Mouse (Mus musculus) mouse embryonic stem cell (cell line): ENCODE results near the gene Dennd4a.

Experiments
- in situ Hi-C, 2 experiments: fragments of 300-500 bp; cut with MboI; formaldehyde crosslinking; loops; 1 replicate in 1 of 2; 3 replicates in 1 of 2; pipeline ENCODE4 v1.14.3; 2019 to 2020; ENCODE audit warnings: low sequenced_read_pairs in 2 of 2, low pct_unique_long_range_greater_than_20kb in 1 of 2, mixed read lengths in 1 of 2; ENCODE audit not compliant: unreplicated experiment in 1 of 2

Gene Dennd4a

DNA sequence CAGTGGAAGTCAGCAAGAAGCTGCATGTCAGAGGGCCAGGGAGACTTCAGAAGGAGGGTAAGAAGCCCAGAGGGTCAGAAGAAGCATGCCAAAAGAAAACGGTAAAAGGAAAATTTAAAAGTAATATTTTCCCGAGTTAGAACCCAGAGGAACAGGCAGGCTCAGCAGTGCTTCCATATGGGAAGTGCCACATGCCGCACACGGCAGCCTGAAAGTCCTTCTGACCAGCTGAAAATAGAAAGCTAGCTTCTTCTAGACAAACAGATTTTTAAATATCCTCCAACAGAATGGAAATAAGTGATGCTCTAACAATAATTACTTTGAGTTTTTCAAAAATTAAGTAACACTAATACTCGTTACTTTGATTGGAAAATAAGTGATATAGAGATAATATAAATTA, 74.9 kb downstream of the Dennd4a start:
- in situ Hi-C loops = no loop called here

DNA sequence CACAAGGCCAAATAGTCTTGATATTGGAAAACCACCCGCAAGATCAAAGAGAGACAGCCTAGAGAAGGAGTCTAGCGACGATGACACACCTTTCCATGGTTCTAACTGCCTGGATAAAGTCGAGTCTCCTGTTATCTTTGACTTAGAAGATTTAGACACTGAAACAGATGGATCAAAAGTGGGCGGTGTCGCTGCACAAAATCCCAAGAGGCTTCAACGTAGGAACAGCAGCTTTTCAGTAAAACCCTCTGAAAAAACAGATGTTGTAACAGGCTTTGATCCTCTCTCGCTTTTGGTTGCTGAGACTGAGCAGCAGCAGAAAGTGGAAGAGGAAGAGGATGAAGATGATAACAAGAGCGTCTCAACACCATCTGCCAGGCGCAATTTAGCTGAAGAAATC, 85.5 kb downstream of the Dennd4a start:
- in situ Hi-C loops = no loop called here

DNA sequence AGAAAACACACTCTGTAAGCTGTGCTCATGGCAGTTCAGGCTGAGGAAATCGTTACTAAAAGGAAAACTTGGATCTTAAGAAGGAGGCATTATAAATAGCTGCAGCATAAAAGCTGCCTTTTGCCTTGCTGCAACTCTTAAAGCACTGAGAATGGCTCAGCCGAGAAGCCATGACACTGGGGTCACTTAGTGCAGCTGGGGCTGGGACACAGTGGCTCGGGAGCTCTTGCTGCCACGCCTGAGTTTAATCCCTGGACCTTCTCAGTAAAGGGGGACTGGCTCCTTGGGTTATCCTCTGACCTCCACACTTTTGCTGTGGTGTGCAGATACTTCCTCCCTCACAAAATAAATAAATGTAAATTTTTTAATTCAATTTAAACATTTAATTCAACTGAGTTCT, 91.7 kb downstream of the Dennd4a start:
- in situ Hi-C loops = no loop called here

DNA sequence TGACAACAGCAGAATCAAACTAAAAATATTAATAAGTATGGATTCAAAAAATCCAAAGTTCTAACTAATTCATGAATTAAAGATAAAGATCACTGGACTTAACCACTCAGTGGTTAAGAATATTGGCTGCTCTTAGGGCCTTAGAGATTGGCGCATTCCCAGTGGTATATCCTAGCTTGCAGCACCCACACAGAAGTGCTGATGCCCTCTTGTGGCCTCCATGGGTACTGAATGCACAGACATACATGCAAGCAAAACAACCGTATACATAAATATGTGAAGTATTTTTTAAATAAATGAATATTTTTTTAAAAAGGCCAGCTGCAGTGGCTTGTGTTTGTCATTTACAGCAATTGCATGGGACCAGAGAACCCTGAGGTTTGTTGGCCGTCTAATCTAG, 92.2 kb downstream of the Dennd4a start:
- in situ Hi-C loops = no loop called here

DNA sequence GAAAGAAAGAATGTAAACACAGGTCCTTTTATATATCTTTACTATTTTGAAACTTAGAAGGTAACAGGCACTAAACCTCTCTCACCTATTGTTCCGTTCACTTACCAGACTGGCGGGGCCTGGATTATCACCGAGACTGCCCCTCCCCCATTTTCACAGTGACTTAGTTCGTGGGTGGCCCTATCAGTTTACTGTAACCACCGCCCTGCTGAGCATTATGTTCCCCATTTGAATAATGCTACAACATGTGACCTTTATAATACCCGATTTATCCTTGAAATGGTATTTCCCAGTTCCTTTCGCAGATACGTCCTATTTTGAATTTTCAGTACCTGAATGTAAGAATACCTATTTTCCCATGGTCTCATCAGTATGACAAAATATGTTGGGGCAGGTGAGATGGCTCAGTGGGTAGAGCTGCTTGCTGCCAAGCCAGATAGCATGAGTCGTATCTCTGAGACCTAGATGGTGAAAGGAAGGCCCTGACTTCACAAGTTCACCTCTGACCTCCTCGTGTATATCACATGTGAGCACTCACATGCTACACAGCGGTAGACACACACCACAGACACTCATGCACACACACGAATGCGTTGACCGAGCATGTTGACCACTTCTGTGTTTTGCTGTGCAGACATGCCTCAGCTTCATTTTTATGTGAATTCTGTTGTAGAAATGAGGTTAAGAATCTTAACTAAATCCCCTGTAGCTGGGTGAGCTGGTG, 93.9 kb downstream of the Dennd4a start:
- in situ Hi-C loops = no loop called here

DNA sequence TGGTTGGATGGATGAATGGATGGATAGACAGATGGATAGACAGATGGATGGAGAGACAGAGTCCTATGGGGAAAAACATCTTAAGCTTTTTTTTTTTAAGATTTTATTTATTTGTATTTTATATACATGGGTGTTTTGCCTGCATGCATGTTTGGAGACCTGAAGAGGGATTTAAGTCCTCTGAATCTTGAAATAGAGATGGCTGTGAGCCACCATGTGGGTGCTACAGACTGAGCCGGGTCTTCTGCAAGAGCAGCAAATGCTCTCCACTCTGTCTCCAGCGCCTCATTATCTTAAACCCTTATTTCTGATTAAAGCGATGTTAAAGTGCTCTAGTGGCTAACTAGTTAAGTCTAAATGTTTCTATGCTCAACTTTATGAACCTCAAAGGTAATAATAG, 96.3 kb downstream of the Dennd4a start:
- in situ Hi-C loops = no loop called here

DNA sequence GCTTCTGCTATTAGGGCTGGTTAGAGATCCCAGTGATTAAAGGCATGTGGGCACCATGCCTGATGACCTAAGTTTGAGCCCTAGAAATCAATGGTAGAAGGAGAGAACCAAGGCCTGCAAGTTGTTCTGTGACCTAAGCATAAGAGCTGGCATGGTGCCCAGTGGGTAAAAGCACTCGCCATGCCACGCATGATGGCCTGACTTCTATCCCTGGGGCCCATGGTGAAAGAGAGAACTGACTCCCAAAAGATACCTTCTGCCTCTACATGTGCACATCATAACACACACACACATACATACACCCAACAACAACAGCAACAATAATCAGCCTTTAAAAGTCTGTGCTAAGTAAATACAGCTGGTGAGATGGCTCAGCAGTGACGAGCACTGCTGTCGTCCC, 102.3 kb downstream of the Dennd4a start:
- in situ Hi-C loops = no loop called here

DNA sequence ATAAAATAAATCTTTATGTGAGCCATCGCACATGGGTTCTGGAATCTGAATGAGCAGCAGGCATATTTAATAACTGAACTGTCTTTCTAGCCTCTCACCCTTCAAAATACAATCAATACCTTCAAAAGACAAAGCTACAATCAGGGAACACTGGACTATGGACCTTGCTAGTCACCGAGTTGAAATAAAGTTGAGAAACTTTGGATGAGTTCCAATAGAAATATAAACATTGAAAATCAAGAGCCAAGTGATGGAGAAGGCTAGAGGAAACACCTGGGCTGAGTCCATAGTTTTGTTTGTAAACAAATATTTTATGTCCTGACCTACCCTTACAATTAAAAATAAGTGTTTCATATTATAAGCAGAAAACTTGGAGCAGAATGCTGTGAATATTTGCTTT, 102.8 kb downstream of the Dennd4a start:
- in situ Hi-C loops = no loop called here

DNA sequence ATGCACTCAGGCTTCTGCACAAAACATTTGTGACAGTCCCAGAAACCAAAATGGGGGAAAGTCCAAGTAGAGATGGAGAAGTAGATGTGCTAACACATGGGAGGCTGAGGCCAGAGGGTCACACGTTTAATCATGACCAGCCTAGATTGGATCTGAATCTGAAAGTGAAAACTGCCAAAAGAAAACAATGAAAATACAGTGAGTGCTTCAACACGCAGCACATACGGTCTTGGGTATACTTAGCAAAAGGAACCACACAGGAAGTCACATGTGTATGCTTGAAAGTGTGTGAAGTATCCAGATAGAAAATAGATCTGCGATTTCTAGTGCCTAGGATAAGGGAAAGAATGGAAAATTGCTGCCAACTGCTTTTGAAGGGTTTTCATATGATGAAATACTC, 103.5 kb downstream of the Dennd4a start:
- in situ Hi-C loops = no loop called here

DNA sequence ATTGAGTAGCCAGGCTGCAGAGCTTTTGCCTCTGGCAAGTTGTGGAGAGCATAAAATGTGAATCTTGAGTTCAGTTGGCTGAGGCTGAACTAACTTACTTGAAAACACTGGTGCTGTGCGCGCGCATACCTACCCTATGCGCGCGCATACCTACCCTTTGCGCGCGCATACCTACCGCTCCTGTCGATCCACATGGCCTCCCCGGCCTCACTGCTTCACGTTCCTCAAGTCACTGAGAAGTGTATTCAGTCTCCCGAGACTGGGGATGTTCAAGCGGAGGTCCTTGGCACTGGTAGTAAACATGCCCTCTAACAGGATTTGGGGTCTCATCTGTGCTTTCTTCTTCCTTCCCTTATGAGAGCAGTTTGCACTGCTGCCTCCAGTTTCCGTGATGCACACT, 107.4 kb downstream of the Dennd4a start:
- in situ Hi-C loops = no loop called here

DNA sequence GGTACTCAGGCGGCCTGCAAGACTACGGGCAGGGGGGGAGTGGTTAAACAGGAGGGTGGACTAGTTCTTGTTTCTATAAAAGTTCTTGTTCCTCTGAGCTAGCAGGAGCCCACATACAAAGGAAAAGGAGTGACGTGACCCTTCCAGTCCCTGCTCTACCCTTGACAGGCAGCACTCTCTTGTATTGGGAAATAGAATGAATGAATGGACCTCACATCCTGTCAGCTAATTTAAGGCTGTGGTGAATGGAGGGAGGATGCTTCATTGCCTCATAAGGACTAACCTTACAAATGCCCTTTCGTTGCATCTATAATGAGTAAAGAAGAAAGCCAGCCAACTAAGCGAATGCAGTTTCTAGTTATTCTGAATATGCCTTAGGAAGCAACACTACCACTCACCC, 114.6 kb downstream of the Dennd4a start:
- in situ Hi-C loops = no loop called here

DNA sequence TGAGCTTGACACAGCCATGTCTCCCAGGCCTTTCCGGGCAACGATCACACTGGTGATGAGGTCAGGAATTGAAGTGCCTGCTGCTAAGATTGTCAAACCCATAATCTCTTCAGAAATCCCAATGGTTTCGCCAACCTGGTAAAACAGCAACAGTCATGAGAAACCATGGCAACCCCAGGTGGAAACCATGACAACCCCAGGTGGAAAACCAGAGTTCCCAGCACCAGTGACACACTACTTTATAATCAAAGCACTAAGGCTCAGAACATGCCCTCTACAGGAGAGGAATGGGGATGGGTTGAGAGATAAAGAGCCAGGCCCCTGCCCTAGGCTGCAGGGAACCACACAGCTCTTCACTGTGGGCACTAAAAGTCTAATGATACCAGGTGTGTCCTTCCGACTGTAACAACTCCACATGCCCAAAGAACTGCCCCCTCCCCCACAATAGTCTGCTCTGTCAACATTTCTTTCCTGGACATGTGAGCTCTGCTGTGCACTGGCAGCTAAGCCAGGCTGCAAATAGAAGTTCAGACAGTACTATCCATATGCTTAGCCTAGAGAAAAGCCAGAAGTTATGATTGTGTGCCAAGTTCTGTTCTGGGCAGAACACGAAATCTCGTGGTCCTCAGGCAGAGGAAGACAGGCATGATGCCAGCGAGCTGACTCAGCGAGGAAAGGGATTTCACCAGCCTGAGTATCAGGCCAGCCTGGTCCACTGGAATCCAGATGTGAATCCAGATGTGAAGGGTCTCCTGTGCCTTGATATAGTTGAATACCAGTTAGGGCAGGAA, 115.3 kb downstream of the Dennd4a start:
- in situ Hi-C loops = no loop called here

DNA sequence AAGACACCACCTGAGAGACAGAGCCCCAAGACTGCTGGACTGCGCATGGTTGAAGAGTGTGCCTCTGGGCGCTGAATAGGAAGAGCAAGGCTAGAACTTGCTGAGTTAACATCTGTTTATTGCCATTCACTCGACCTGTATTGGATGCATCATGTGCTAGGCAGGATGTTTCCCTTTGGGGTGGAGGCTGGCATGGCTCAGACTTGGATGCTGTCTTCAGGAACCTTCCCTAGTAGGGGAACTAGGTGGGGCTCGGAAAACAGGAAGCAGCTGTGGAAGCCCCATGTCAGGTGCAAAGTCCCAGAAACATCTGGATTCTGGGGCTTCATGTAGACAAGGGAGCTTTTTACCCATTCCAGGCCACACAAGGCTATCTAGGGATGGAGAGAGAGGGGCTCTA, 119.1 kb downstream of the Dennd4a start:
- in situ Hi-C loops = no loop called here

DNA sequence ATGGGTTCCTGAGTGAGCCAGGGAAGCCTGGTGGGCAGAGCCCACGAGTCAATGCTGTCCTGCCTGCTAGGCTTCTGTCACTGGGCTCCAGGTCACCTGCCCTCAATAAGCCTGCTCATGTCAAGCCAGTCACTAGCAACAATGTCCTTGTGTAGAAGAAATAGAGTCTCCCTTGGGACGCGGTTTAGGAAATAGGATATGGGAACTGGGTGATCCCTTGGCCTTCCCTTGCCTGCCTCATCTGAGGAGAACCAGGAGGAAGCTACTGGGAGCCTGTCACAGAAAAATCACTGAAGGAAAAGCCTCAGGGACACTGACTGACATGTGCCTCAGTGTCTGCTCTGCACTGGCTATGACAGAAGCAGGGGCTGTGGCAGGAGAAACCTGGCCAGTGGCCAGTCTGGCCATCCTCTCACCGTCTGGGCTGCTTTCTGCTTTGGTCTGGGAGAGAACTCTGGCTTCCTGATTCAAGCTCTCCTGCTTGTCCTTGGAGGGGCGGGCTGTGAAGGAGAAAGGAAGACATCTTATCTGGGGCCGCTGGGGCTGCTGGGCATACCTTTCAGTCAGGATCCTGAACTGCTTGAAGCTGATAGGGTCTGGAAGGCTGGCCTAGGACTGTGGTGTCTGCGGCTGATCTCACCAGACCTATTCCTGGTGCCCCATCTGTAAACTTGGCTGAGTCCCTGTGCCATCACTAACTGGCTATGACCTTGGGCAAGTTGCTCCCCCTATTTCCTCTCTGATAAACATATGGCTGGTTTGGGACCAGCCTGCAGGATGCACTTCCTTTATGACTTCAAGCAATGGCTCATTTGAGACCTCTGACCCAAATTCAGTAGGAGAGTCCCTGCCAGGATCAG, 120.8 kb downstream of the Dennd4a start:
- in situ Hi-C loops = no loop called here

DNA sequence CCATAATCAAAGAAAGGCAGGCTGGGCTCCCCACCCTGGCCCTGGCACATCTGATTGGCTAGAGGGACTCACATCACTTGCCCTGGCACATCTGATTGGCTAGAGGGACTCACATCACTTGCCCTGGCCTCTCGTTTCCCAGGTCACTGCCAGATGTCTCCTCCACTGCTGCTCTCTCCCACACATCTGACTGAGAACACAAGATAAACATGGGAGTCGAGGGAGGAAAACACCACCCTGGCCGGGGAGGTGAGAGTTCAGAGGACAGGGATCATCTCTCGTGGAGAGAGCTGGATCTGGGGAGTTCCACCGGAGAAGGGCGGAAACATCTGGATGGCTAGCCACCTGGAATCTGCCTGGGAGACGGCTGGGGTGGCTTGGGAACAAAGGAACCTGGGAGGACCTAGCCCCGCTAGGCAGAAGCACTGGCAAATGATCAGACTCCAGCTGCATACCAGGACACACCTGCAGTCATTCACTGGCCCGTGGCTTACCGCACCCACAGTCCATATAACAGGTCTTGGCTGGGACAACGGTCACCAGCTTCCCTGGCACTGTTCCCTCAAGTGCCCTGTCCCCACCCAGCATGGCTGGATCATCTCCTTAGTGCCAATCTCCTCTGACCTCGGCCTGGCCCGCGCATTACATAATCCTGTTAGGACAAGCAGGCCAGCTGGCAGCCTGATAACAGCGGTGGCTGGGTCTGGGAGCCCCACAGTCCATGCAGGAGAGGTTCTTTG, 123.0 kb downstream of the Dennd4a start:
- in situ Hi-C loops = no loop called here

DNA sequence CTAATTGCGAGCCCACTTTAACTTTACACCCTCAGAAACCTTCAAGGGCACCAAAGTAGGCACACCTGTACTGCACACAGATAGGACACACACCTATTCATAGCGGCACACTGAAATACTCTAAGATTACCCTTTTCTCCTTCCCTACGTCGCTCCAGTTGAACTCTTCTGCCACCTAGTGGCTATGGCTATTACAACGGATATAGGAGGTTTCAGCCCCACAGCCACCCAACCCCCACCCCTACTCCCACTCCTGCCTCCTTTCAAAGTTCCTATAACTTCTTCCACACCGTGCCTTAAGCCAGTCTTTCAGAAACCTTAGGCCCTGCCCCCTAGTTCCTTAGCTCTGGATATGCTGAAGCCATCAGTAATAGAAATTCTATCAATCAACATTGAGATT, 125.4 kb downstream of the Dennd4a start:
- in situ Hi-C loops = no loop called here

DNA sequence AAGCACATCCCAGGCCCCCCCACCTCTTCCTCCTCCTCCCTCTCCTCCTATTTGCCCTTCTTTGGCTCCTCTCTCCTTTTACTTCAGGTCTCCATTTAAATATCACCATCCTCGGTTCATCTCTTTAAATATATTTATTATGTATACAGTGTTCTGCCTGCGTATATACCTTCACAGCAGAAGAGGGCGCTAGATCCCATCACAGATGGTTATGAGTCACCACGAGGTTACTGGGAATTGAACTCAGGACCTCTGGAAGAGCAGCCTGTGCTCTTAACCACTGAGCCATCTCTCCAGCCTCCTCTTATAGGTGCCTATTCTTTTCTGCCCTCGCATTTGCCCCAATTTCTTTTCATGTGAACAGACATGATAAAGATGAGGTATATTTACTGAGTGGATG, 126.4 kb downstream of the Dennd4a start:
- in situ Hi-C loops = no loop called here

DNA sequence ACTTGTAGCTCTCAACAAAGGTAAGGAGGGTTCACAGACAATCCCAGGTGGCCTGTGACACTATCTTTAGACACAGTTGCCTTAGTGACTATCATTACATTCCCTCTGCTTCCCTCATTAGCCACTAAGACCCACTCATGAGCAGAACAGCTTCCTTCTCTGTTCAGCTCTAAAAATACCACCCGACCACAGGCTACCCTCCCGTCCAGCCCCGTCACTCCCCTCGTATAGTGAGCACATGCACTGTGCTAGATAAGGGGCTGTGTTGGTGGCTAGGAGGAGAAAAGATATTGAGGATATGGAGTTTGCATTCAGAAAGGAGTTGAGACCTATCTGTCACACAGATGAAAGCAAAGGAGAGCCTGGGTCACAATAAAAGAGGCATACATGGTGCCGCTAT, 127.4 kb downstream of the Dennd4a start:
- in situ Hi-C loops = no loop called here

DNA sequence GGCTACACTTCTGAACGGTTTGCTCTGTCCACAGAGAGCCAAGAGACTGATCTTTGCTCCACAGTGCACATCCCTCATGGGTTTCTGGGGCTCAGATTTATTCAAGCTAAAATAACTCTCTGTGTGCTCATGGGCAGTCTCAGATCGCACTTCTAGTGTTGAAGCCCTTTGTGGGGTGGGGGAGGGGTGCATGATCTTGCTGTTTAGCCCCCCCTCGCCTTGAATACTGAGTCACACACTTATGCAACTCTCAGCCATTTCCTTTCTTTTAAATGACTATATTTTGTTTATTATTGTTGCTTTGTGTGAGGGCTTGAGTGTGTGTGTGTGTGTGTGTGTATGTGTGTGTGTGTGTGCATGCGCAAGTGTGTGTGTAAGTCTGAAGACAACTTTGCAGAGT, 128.1 kb downstream of the Dennd4a start:
- in situ Hi-C loops = no loop called here
